Mouse (Mus musculus) liver, embryonic 11.5 days (tissue): ENCODE results near the gene Mrpl38. TPM values are rescaled to one million over a fixed set of nuclear protein-coding genes. Genes with fewer than 3 reads are reported as not detected.
A peak's percentile ranks its signal among the peaks of the same experiment; 100 is the strongest.

Experiments
- ATAC-seq: fragments of 200-750 bp; cut with Nextera tagmentation; replicated peaks from 2 replicates; pipeline ENCODE4 v1.8.0; 2017; ENCODE audit warnings: moderate number of reproducible peaks, mild to moderate bottlenecking, moderate TSS enrichment, moderate library complexity; ENCODE audit not compliant: low FRiP score
- DNase-seq: peaks from one replicate; pipeline ENCODE4 v3.0.0-alpha.2; 2017; ENCODE audit warnings: low spot score
- H3K27ac ChIP-seq: fragments of 300-500 bp; sonication (generic); 2 replicates; pipeline ENCODE4 v1.5.1; 2014; ENCODE audit warnings: mild to moderate bottlenecking, low read depth, low read length, control low read depth
- H3K27me3 ChIP-seq: fragments of 300-500 bp; sonication (generic); replicated peaks from 2 replicates; pipeline ENCODE4 v1.6.1; 2014; ENCODE audit warnings: low read length, mixed read lengths; ENCODE audit not compliant: control insufficient read depth, insufficient read depth
- H3K36me3 ChIP-seq: fragments of 300-500 bp; sonication (generic); 2 replicates; pipeline ENCODE4 v1.6.1; 2014; ENCODE audit warnings: mild to moderate bottlenecking, low read length, moderate library complexity, mixed read lengths; ENCODE audit not compliant: control insufficient read depth, insufficient read depth
- H3K4me1 ChIP-seq: fragments of 300-500 bp; sonication (generic); replicated peaks from 2 replicates; pipeline ENCODE4 v1.6.1; 2014; ENCODE audit warnings: low read length, mixed read lengths; ENCODE audit not compliant: control insufficient read depth, insufficient read depth
- H3K4me2 ChIP-seq: fragments of 300-500 bp; sonication (generic); 2 replicates; pipeline ENCODE4 v1.6.1; 2014; ENCODE audit warnings: mild to moderate bottlenecking, control low read depth, moderate library complexity
- H3K4me3 ChIP-seq: fragments of 300-500 bp; sonication (generic); 2 replicates; pipeline ENCODE4 v1.5.1; 2014; ENCODE audit warnings: low read depth, low read length, control low read depth
- H3K9ac ChIP-seq: fragments of 300-500 bp; sonication (generic); 2 replicates; pipeline ENCODE4 v1.6.1; 2014; ENCODE audit warnings: low read depth, low read length, control low read depth
- H3K9me3 ChIP-seq: fragments of 300-500 bp; sonication (generic); 2 replicates; pipeline ENCODE4 v1.6.1; 2016; ENCODE audit warnings: low read length, inconsistent platforms, mixed read lengths; ENCODE audit not compliant: control insufficient read depth
- WGBS: fragments of 180-500 bp; shearing (Covaris S2); extraction: QIAGEN DNeasy Blood & Tissue Kit; methylation state at CpG from one replicate; pipeline ENCODE4 v1.1.7; 2014; 5-methylcytosine and 5-hydroxymethylcytosine counted together
- polyA plus RNA-seq: library from polyadenylated mRNA; unstranded; fragments of >200 nt; fragmentation: Nextera tagmentation; extraction: Ambion mirVana; gene quantifications from 2 replicates; pipeline ENCODE4 v1.2.1, GENCODE M21; 2014

The Mrpl38 gene
- polyA plus RNA-seq, 1 experiment from 2014 or later: 121 TPM

GRCm38 (mm10) chr11:116170003-116170800 is 31.5 kb upstream of the Mrpl38 start:
- H3K9me3 ChIP-seq: no peaks in the 10 kb centered on the region
- peaks cover 10% of the 10 kb centered on the region; the same call in 1 of the 2 replicates for H3K36me3 ChIP-seq
- 0 out of 2 replicates have a peak, but pooled peaks cover 5% of the 10 kb centered on the region for H3K4me1 ChIP-seq
- no peak overlapping the region for H3K9ac ChIP-seq
- no peak overlapping the region for H3K4me3 ChIP-seq
- 81% methylated on average over 5 of the region's 5 CpGs for WGBS
- DNase-seq: no peak
- no peak overlapping the region for H3K27ac ChIP-seq
- no peaks in the 10 kb centered on the region for H3K27me3 ChIP-seq
- no peak overlapping the region for H3K4me2 ChIP-seq
- ATAC-seq: no peak

GRCm38 (mm10) chr11:116169214-116169613 is 30.5 kb upstream of the Mrpl38 start:
- peaks cover 10% of the 10 kb centered on the region; the same call in 1 of the 2 replicates for H3K36me3 ChIP-seq
- ATAC-seq: no peak
- WGBS: 77% methylated on average over 3 of the region's 3 CpGs
- 0 out of 2 replicates have a peak, but pooled peaks cover 5% of the 10 kb centered on the region for H3K4me1 ChIP-seq
- DNase-seq: no peak
- no peak overlapping the region for H3K4me3 ChIP-seq
- no peaks in the 10 kb centered on the region for H3K27me3 ChIP-seq
- no peaks in the 10 kb centered on the region for H3K9me3 ChIP-seq
- H3K9ac ChIP-seq: no peak overlapping the region
- H3K4me2 ChIP-seq: no peak overlapping the region
- no peak overlapping the region for H3K27ac ChIP-seq

- no peaks in the 10 kb centered on the region for H3K27me3 ChIP-seq
- H3K4me3 ChIP-seq: peak within 1 kb of the TSS; percentile 65
- no peaks in the 10 kb centered on the region for H3K9me3 ChIP-seq
- under 1% methylated on average over 40 of the region's 40 CpGs for WGBS
- ATAC-seq (peak; percentile 98), DNase-seq (peak; percentile 90)
- H3K4me1 ChIP-seq: 0 out of 2 replicates have a peak, but pooled peaks cover 5% of the 10 kb centered on the region
- peak within 1 kb of the TSS; percentile 83 for H3K4me2 ChIP-seq
- peak within 1 kb of the TSS; percentile 44 for H3K27ac ChIP-seq
- H3K36me3 ChIP-seq: peaks cover 3% of the 10 kb centered on the region; the same call in 1 of the 2 replicates
- peak within 1 kb of the TSS; percentile 74 for H3K9ac ChIP-seq
Measured at GRCm38 (mm10) chr11:116167884-116168439, 29.3 kb upstream of the Mrpl38 start, which contains the start of gene Fbf1. Gene Fbf1, minus strand, starts transcription at chr11:116168166.

- H3K36me3 ChIP-seq: no peaks in the 10 kb centered on the region; the same call in 1 of the 2 replicates
- H3K27ac ChIP-seq: peak overlapping the region; percentile 44
- peak overlapping the region; percentile 65 for H3K4me3 ChIP-seq
- H3K27me3 ChIP-seq: no peaks in the 10 kb centered on the region
- peak overlapping the region; percentile 83 for H3K4me2 ChIP-seq
- WGBS: 15% methylated on average over 6 of the region's 6 CpGs
- peak overlapping the region; percentile 74 for H3K9ac ChIP-seq
- ATAC-seq: no peak
- no peak for DNase-seq
- no peaks in the 10 kb centered on the region for H3K9me3 ChIP-seq
- 0 out of 2 replicates have a peak, but pooled peaks cover 5% of the 10 kb centered on the region for H3K4me1 ChIP-seq
Measured at GRCm38 (mm10) chr11:116167232-116167631, 28.6 kb upstream of the Mrpl38 start.

GRCm38 (mm10) chr11:116163002-116163401 is 24.3 kb upstream of the Mrpl38 start:
- no peaks in the 10 kb centered on the region for H3K27me3 ChIP-seq
- peaks cover 7% of the 10 kb centered on the region for H3K36me3 ChIP-seq
- no peak overlapping the region for H3K4me2 ChIP-seq
- ATAC-seq: no peak
- no peak overlapping the region for H3K27ac ChIP-seq
- no peak overlapping the region for H3K4me3 ChIP-seq
- WGBS: 67% methylated on average over 9 of the region's 9 CpGs
- H3K9me3 ChIP-seq: no peaks in the 10 kb centered on the region
- H3K4me1 ChIP-seq: 0 out of 2 replicates have a peak, but pooled peaks cover 7% of the 10 kb centered on the region
- no peak overlapping the region for H3K9ac ChIP-seq
- no peak for DNase-seq

- H3K9ac ChIP-seq: no peak overlapping the region
- H3K36me3 ChIP-seq: peaks cover 13% of the 10 kb centered on the region
- H3K27me3 ChIP-seq: no peaks in the 10 kb centered on the region
- ATAC-seq (no peak), DNase-seq (no peak)
- no peaks in the 10 kb centered on the region for H3K9me3 ChIP-seq
- no peak overlapping the region for H3K4me3 ChIP-seq
- H3K27ac ChIP-seq: no peak overlapping the region
- no peak overlapping the region for H3K4me2 ChIP-seq
- H3K4me1 ChIP-seq: 0 out of 2 replicates have a peak, but pooled peaks cover 7% of the 10 kb centered on the region
- WGBS: 80% methylated on average over 10 of the region's 10 CpGs
Measured at GRCm38 (mm10) chr11:116162146-116162545, 23.5 kb upstream of the Mrpl38 start.

- no peak overlapping the region for H3K4me3 ChIP-seq
Measured at GRCm38 (mm10) chr11:116161312-116161711, 22.6 kb upstream of the Mrpl38 start.

GRCm38 (mm10) chr11:116150960-116151359 is 12.3 kb upstream of the Mrpl38 start:
- peak; percentile 84 for ATAC-seq
- Histone ChIP-seq H3K4me3 (no peak overlapping the region), H3K27ac (peak overlapping the region; percentile 61), H3K4me2 (no peak overlapping the region), H3K9ac (no peak overlapping the region; the same call in 1 of the 2 replicates), H3K27me3 (no peaks in the 10 kb centered on the region), H3K9me3 (no peaks in the 10 kb centered on the region), H3K36me3 (peaks cover 52% of the 10 kb centered on the region), H3K4me1 (peaks cover 12% of the 10 kb centered on the region)
- DNase-seq: no peak
- 69% methylated on average over 2 of the region's 2 CpGs for WGBS

More at GRCm38 (mm10) chr11:116161312-116161711, 22.6 kb upstream of the Mrpl38 start:
- H3K27ac ChIP-seq: no peak overlapping the region
- H3K4me1 ChIP-seq: 0 out of 2 replicates have a peak, but pooled peaks cover 5% of the 10 kb centered on the region
- peaks cover 14% of the 10 kb centered on the region for H3K36me3 ChIP-seq
- ATAC-seq (no peak), DNase-seq (no peak)
- no peak overlapping the region for H3K9ac ChIP-seq
- 62% methylated on average over 12 of the region's 12 CpGs for WGBS
- no peaks in the 10 kb centered on the region for H3K27me3 ChIP-seq
- no peaks in the 10 kb centered on the region for H3K9me3 ChIP-seq
- H3K4me2 ChIP-seq: no peak overlapping the region
